Mouse (Mus musculus): Measurements from ENCODE around the gene 9930021J03Rik. TPM values are rescaled to one million over a fixed set of nuclear protein-coding genes. Genes with fewer than 3 reads are reported as not detected.

The 9930021J03Rik gene
- polyA plus RNA-seq, 1 experiment from 2014 or later, result 4.2 TPM

GRCm38 (mm10) chr19:29704436-29704835 lies 101.4 kb downstream of the 9930021J03Rik start:
- Histone ChIP-seq H3K9me3 (no peaks in the 10 kb centered on the region), H3K4me1 (peaks cover 19% of the 10 kb centered on the region), H3K4me3 (no peak overlapping the region), H3K36me3 (no peaks in the 10 kb centered on the region), H3K27ac (no peak overlapping the region), H3K27me3 (ENCODE audit: insufficient read depth, poor library complexity, severe bottlenecking) (no peaks in the 10 kb centered on the region)
- WGBS, result 87% methylated on average over 13 of the region's 13 CpGs
- no peak for DNase-seq (ENCODE audit: low spot score)

- Histone ChIP-seq H3K27ac (no peak overlapping the region), H3K9me3 (no peaks in the 10 kb centered on the region), H3K4me3 (no peak overlapping the region), H3K4me1 (peaks cover 29% of the 10 kb centered on the region), H3K27me3 (ENCODE audit: insufficient read depth, poor library complexity, severe bottlenecking) (no peaks in the 10 kb centered on the region), H3K36me3 (no peaks in the 10 kb centered on the region)
- peak; percentile 61 for DNase-seq (ENCODE audit: low spot score)
- WGBS, result 54% methylated on average over 4 of the region's 4 CpGs
Measured at GRCm38 (mm10) chr19:29701707-29702106, 104.1 kb downstream of the 9930021J03Rik start.

- peak within 1 kb of the TSS; percentile 30; the same call in 1 of the 2 replicates for H3K27ac ChIP-seq
- H3K9me3 ChIP-seq, result no peaks in the 10 kb centered on the region
- no peak within 1 kb of the TSS for H3K4me3 ChIP-seq
- DNase-seq (ENCODE audit: low spot score), result no peak
- H3K36me3 ChIP-seq, result no peaks in the 10 kb centered on the region
- 41% methylated on average over 3 of the region's 3 CpGs for WGBS
- no peaks in the 10 kb centered on the region for H3K27me3 ChIP-seq (ENCODE audit: insufficient read depth, poor library complexity, severe bottlenecking)
- peaks cover 18% of the 10 kb centered on the region for H3K4me1 ChIP-seq
Measured at GRCm38 (mm10) chr19:29697245-29697874, 108.4 kb downstream of the 9930021J03Rik start, which contains the start of gene Mlana. Gene Mlana (plus strand): TSS chr19:29697824.

- H3K36me3 ChIP-seq, result no peaks in the 10 kb centered on the region
- no peaks in the 10 kb centered on the region for H3K27me3 ChIP-seq (ENCODE audit: insufficient read depth, poor library complexity, severe bottlenecking)
- H3K9me3 ChIP-seq, result no peaks in the 10 kb centered on the region
- peak overlapping the region; percentile 30; the same call in 1 of the 2 replicates for H3K27ac ChIP-seq
- H3K4me3 ChIP-seq, result no peak overlapping the region
- peaks cover 15% of the 10 kb centered on the region for H3K4me1 ChIP-seq
- no peak for DNase-seq (ENCODE audit: low spot score)
Measured at GRCm38 (mm10) chr19:29696840-29697239, 108.9 kb downstream of the 9930021J03Rik start.

GRCm38 (mm10) chr19:29696309-29696708 lies 109.5 kb downstream of the 9930021J03Rik start:
- H3K4me1 ChIP-seq, result peaks cover 15% of the 10 kb centered on the region
- no peak overlapping the region for H3K27ac ChIP-seq
- no peak for DNase-seq (ENCODE audit: low spot score)
- 92% methylated on average over 4 of the region's 4 CpGs for WGBS
- H3K9me3 ChIP-seq, result no peaks in the 10 kb centered on the region
- H3K27me3 ChIP-seq (ENCODE audit: insufficient read depth, poor library complexity, severe bottlenecking), result no peaks in the 10 kb centered on the region
- H3K36me3 ChIP-seq, result no peaks in the 10 kb centered on the region
- H3K4me3 ChIP-seq, result no peak overlapping the region

- whole genome bisulfite sequencing, result 91% methylated on average over 10 of the region's 10 CpGs
- no peaks in the 10 kb centered on the region for H3K36me3 ChIP-seq
- H3K4me3 ChIP-seq, result no peak overlapping the region
- H3K4me1 ChIP-seq, result peaks cover 15% of the 10 kb centered on the region
- no peaks in the 10 kb centered on the region for H3K27me3 ChIP-seq (ENCODE audit: insufficient read depth, poor library complexity, severe bottlenecking)
- DNase-seq (ENCODE audit: low spot score), result no peak
- H3K9me3 ChIP-seq, result no peaks in the 10 kb centered on the region
- no peak overlapping the region for H3K27ac ChIP-seq
Measured at GRCm38 (mm10) chr19:29695071-29695470, 110.7 kb downstream of the 9930021J03Rik start.

- H3K36me3 ChIP-seq, result no peaks in the 10 kb centered on the region
- peaks cover 1% of the 10 kb centered on the region; the same call in 1 of the 2 replicates for H3K27me3 ChIP-seq (ENCODE audit: insufficient read depth, poor library complexity, severe bottlenecking)
- DNase-seq (ENCODE audit: low spot score), result no peak
- 0 out of 2 replicates have a peak, but pooled peaks cover 5% of the 10 kb centered on the region for H3K9me3 ChIP-seq
- no peak overlapping the region for H3K4me3 ChIP-seq
- H3K27ac ChIP-seq, result no peak overlapping the region
- no peaks in the 10 kb centered on the region for H3K4me1 ChIP-seq
- 51% methylated on average over 16 of the region's 16 CpGs for WGBS
Measured at GRCm38 (mm10) chr19:29683844-29684540, 121.8 kb downstream of the 9930021J03Rik start.

- Histone ChIP-seq H3K27ac (no peak overlapping the region), H3K27me3 (ENCODE audit: insufficient read depth, poor library complexity, severe bottlenecking) (peaks cover 12% of the 10 kb centered on the region; the same call in 1 of the 2 replicates), H3K9me3 (0 out of 2 replicates have a peak, but pooled peaks cover 5% of the 10 kb centered on the region), H3K36me3 (no peaks in the 10 kb centered on the region), H3K4me1 (no peaks in the 10 kb centered on the region), H3K4me3 (no peak overlapping the region)
- DNase-seq (ENCODE audit: low spot score), result no peak
- 62% methylated on average over 13 of the region's 13 CpGs for WGBS
Measured at GRCm38 (mm10) chr19:29680182-29681152, 125.3 kb downstream of the 9930021J03Rik start.

- 78% methylated on average over 6 of the region's 6 CpGs for WGBS
- DNase-seq (ENCODE audit: low spot score), result no peak
Measured at GRCm38 (mm10) chr19:29678181-29678778, 127.5 kb downstream of the 9930021J03Rik start.

GRCm38 (mm10) chr19:29676479-29677193 lies 129.2 kb downstream of the 9930021J03Rik start:
- H3K27me3 ChIP-seq (ENCODE audit: insufficient read depth, poor library complexity, severe bottlenecking), result peaks cover 26% of the 10 kb centered on the region; the same call in 1 of the 2 replicates
- H3K4me3 ChIP-seq, result no peak overlapping the region
- no peak for DNase-seq (ENCODE audit: low spot score)
- H3K27ac ChIP-seq, result no peak overlapping the region
- 0 out of 2 replicates have a peak, but pooled peaks cover 2% of the 10 kb centered on the region for H3K4me1 ChIP-seq
- 87% methylated on average over 10 of the region's 10 CpGs for whole genome bisulfite sequencing
- no peaks in the 10 kb centered on the region for H3K36me3 ChIP-seq
- H3K9me3 ChIP-seq, result no peaks in the 10 kb centered on the region

More at GRCm38 (mm10) chr19:29678181-29678778, 127.5 kb downstream of the 9930021J03Rik start:
- Histone ChIP-seq H3K9me3 (no peaks in the 10 kb centered on the region), H3K36me3 (no peaks in the 10 kb centered on the region), H3K4me1 (no peaks in the 10 kb centered on the region), H3K27me3 (ENCODE audit: insufficient read depth, poor library complexity, severe bottlenecking) (peaks cover 26% of the 10 kb centered on the region; the same call in 1 of the 2 replicates), H3K4me3 (no peak overlapping the region), H3K27ac (no peak overlapping the region)

- WGBS, result 54% methylated on average over 9 of the region's 9 CpGs
- Histone ChIP-seq H3K36me3 (no peaks in the 10 kb centered on the region), H3K4me1 (0 out of 2 replicates have a peak, but pooled peaks cover 2% of the 10 kb centered on the region), H3K9me3 (no peaks in the 10 kb centered on the region), H3K27me3 (ENCODE audit: insufficient read depth, poor library complexity, severe bottlenecking) (peaks cover 26% of the 10 kb centered on the region; the same call in 1 of the 2 replicates), H3K4me3 (no peak overlapping the region), H3K27ac (no peak overlapping the region)
- DNase-seq (ENCODE audit: low spot score), result no peak
Measured at GRCm38 (mm10) chr19:29675562-29676078, 130.2 kb downstream of the 9930021J03Rik start.
